Mouse (Mus musculus) CH12F3 (cell line): Measurements from ENCODE around the gene Mical2.

Experiments used
- in situ Hi-C: fragments of 300-500 bp; cut with MboI; formaldehyde crosslinking; loops from 2 replicates; pipeline ENCODE4 v1.14.3; 2020; ENCODE audit warnings: low sequenced_read_pairs

Gene Mical2

GRCm38 (mm10) chr7:112225615-112226262, at the start of gene Mical2:
Gene Mical2, plus strand, starts transcription at chr7:112225856.
- in situ Hi-C loops, result no loop called here

GRCm38 (mm10) chr7:112176627-112177026, 49.0 kb upstream of the Mical2 start:
- in situ Hi-C loops, result loop anchor here (25.0 kb wide), 1 partner anchor 186 kb away; no protein-coding TSS in a partner anchor

- in situ Hi-C loops, result loop anchor here (25.0 kb wide), 1 partner anchor 182 kb away; no protein-coding TSS in a partner anchor
These were observed 45.4 kb upstream of the Mical2 start for GRCm38 (mm10) chr7:112180235-112180705.

GRCm38 (mm10) chr7:112183258-112183841, 42.3 kb upstream of the Mical2 start:
- in situ Hi-C loops, result loop anchor here (25.0 kb wide), 1 partner anchor 179 kb away; no protein-coding TSS in a partner anchor

DNA sequence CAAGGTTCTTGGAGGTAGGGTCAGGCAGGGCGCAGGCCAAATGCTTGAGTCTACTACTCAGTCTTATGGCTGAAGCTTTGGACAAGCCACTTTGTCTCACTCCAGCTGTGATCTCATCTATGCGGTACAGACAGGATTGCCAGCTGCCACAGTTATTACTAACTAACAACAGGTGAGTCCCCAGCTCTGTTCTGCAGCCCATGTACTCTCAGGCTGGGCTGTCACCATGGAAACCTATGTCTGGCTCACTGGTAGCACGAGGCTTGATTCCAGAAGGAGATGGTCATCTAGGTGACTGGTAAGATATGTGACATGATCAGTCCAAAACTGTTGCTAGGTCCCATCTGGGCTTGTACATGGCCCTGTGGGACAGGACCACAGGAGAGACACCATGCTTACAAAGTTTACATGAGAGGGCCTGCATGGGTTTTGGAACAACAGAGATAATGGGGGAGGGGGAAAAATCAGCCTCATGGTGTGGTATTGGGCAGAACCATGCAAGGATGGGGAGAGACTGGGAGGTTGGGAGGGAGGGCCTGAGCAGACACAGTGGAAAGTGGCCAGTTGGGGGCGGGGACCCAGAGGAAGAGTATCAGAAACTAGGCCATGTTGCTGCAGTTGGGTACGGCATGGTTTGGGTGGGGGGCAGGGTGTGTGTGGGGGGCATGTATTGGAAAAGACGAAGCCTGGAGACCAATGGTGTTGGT, 41.0 kb upstream of the Mical2 start:
- in situ Hi-C loops, result loop anchor here (25.0 kb wide), 1 partner anchor 178 kb away; no protein-coding TSS in a partner anchor

- in situ Hi-C loops, result loop anchor here (25.0 kb wide), 1 partner anchor 177 kb away; no protein-coding TSS in a partner anchor
These were observed 40.4 kb upstream of the Mical2 start for GRCm38 (mm10) chr7:112185226-112185745.

- in situ Hi-C loops, result loop anchor here (25.0 kb wide), 1 partner anchor 175 kb away; no protein-coding TSS in a partner anchor
These were observed 38.8 kb upstream of the Mical2 start for GRCm38 (mm10) chr7:112186871-112187270.

DNA sequence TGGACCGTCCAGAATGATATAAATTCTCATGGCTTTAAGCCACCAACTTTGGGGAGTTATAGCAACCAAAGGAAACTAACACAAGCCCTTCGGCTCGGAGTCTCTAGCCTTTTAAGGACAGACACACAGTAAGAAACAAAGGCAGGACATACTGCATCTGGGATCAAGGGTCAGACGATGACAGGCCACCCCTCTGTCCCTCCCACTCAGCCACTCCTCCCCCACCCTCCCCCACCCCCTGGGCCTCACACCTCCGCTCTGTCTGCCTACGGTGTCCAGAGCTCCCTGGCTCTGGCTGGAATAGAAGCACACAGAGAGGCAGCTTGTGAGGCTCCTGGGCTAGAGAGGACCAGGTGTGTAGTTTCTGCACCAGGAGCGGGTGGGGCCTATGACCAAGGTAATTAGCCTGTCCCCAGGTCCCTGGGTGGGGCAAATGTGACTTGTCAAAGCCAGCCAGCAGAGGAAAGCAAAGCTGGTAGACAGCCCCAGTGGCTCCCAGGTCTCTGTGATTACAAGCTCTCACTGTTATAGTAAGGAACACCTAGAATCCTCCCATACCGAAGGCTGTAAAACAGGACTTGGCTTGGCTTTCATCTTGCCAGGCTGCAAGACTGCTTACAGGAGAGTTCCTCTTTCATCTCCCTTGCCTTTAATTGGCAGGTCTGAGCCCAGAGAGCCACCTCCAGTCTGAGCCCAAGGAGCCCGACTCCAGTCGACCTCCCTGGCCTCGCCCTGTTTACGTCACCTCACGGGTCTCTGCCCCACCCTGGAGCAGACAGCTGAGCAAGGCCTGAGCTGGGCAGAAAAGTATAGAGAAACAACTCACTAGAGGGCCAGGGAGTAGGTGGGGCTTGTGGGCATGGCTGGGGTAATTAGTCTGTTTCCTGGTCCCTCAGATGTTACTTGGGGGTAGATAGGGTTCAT, 37.9 kb upstream of the Mical2 start:
- in situ Hi-C loops, result loop anchor here (25.0 kb wide), 1 partner anchor 175 kb away; no protein-coding TSS in a partner anchor

- in situ Hi-C loops, result loop anchor here (25.0 kb wide), 1 partner anchor 170 kb away; no protein-coding TSS in a partner anchor
These were observed 33.4 kb upstream of the Mical2 start for GRCm38 (mm10) chr7:112192237-112192636.

DNA sequence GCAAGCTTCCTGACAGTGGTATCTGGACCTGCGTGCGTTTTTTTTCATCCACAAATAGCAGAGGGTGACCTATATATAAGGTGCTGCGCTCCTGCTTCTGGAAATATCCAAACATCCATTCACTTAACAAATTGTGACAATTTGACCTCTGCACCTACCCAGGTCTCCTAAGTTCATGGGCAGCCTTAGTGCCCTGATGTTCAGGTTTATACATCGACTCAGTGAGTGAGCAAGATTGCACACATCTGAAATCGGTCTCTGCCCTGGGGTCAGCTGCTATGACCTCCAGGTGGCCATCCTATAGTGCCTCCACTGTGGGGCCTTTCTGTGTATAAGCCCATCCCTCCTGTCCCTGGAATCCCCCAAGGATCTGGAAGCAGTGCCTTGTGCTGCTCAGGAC, 32.9 kb upstream of the Mical2 start:
- in situ Hi-C loops, result loop anchor here (25.0 kb wide), 1 partner anchor 170 kb away; no protein-coding TSS in a partner anchor

- in situ Hi-C loops, result loop anchor here (25.0 kb wide), 1 partner anchor 168 kb away; no protein-coding TSS in a partner anchor
These were observed 31.4 kb upstream of the Mical2 start for GRCm38 (mm10) chr7:112194286-112194685.

GRCm38 (mm10) chr7:112197461-112197860, 28.2 kb upstream of the Mical2 start:
- in situ Hi-C loops, result loop anchor here (25.0 kb wide), 1 partner anchor 165 kb away; no protein-coding TSS in a partner anchor

DNA sequence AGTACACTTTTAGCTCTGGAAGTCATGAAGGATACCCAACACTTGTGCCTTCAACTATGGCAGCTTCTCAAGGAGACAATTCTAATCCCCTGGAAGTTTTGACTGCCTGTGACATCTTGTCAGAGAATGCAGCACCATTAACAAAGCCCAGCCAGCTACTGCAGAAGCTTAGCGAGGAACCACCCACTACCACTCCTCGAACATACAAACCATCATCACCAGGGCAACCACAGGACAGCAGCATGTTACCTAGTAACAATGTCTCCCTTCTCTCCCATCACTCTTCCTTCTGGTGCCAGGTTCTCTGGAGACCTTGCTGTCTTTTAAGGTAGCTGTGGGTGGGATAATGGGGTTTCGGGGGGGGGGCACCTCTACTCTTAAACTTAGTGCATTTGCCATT, 26.3 kb upstream of the Mical2 start:
- in situ Hi-C loops, result loop anchor here (25.0 kb wide), 1 partner anchor 163 kb away; no protein-coding TSS in a partner anchor

GRCm38 (mm10) chr7:112200761-112201160, 24.9 kb upstream of the Mical2 start:
- in situ Hi-C loops, result no loop called here

- in situ Hi-C loops, result no loop called here
These were observed 23.5 kb upstream of the Mical2 start for GRCm38 (mm10) chr7:112202194-112202593.

DNA sequence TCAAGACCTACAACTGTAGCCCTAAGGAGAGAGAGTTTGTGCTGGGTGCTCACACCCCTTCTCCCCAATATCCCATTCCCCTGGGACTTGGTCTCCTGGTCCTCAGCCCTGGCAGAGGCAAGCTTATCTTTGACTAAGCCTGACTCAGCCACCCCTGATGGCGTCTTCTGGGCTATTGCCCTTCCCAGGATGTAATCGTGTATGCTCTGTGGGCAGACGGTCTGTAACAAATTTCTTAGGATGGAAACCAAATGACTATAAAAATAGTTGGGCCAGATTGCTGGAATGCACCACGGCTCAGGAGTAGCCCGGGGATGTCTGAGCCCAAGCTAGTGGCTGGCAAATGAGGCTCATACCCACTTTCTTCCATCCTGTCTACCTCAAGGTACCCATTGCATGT, 22.8 kb upstream of the Mical2 start:
- in situ Hi-C loops, result no loop called here

DNA sequence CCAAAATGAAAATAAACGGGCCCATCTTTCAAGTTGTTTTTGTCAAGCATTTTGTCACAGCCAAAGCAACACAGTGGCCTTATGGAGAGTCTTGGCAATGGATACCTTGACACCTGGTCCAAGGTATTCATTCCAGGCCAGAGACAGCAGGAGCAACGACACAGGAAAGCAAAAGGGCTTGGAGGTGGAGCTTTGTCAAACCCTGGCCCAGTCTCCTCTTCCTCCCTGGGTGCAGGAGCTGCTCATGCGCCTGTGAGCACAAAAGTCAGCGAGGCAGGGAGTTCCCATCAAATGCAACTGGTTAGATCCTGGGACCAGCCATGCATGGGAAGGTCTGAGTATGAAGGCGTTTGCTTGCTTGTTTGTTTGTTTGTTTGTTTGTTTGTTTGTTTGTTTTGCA, 21.7 kb upstream of the Mical2 start:
- in situ Hi-C loops, result no loop called here

GRCm38 (mm10) chr7:112204380-112204963, 21.2 kb upstream of the Mical2 start:
- in situ Hi-C loops, result no loop called here

GRCm38 (mm10) chr7:112205513-112205912, 20.1 kb upstream of the Mical2 start:
- in situ Hi-C loops, result no loop called here
